Mouse (Mus musculus) CD4-positive naive resting alpha-beta T cell, adult 76 days (primary cell): ENCODE data around the gene Slc5a10. TPM values are rescaled to one million over a fixed set of nuclear protein-coding genes. Genes with fewer than 3 reads are reported as not detected.

Source experiments
- total RNA-seq: library from RNA; stranded (reverse); gene quantifications from one replicate; pipeline ENCODE4 v1.2.4, GENCODE M21; 2023

Slc5a10 gene
- total RNA-seq, result not detected

DNA sequence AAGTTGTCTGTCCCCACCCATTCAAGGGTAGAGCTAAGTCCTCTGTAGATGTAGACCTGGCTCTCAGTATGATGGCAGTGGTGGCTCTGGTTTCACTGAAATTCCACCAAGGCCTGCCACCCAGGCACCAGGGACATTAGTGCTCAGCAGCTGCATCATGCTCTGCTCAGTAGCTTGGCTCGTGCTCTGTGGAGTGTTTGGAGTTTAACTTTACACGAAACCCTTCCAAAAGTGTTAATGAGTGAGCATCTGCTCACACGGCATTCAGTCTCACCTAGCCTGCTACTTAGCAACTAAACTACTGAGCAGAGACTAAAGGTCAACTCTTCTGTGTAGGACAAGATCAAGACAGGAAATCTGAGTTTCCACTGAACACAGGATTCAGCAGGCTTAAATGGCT, at the start of gene Slc5a10:
Gene Slc5a10, minus strand, starts transcription at position 191 of the 400 bp plus-strand sequence.

DNA sequence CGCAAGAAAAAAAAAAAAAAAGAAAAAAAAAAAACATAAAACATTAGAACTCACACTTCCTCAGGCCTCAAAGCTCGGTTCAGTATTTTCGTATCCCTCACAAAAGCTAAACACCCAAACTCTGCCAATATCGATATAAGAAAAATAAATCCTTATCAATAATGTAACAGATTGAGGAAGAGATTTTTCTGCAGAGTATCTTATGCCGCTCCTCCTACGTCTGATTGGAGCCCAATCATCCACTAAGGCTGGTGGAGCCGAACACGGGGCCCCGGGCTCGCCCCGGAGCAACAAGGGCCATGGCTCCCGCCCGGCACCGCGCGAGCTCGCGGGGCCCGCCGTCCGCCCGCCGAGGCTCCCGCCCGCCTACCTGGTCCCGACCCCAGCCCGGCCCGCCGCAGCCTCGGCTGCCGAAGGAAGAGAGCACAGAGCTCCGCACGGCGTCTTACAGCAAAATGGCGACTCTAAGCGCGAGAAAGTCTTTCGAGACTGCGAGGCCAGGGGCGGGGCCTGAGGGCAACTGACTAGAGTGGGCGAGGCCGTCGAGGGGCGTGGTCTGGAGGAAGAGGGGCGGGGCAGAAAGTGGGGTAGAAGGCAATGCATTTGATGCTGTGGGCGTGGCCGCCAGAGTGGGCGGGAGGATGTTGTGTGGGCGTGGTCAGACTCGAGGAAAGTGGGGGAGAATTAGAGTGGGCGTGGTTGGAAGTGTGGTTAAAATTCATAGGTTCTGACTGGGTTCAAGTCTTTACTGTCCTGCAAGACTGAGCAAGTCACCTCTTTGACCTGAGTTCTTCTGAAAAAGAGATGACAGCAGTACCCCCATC, 41.2 kb upstream of the Slc5a10 start, which contains the start of gene Prpsap2:
Gene Prpsap2, minus strand, starts transcription at position 505 of the 824 bp plus-strand sequence.

DNA sequence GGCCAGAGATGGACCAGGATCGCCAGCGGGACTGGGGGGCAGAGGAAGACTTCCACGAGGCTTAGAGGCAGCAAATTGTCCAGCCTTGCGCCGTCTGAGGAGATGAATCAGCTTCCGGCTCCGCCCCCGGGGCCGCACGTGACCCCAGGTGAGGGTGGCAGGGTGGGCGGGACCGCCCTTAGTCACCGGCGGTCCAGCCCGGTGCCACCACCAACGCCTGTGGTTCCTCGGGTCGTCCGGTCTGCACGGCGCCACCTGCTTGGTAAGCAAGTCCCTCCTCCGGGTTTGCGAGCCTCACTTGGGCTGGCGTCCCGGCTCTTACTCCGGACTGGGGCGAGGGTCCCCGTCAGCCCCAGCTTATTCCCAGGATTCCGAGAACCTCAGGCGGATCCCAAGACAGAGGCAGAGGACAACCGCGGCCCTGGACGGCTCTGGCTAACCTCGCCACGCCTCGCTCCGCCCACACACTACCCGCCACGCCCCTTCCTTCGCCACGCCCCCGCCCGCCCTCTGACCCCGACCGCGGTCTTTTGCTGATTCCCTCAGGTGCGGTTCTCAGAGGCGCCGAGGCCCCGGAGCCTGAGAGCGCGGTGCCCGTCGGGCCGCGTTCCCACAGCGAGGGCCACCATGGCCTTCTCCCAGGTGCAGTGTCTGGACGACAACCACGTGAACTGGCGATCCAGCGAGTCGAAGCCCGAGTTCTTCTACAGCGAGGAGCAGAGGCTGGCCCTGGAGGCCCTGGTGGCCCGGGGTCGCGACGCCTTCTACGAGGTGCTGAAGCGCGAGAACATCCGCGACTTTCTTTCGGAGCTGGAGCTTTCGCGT, 36.5 kb downstream of the Slc5a10 start, which contains the start of gene Fam83g:
Gene Fam83g, plus strand, starts transcription at position 185 of the 825 bp plus-strand sequence.

DNA sequence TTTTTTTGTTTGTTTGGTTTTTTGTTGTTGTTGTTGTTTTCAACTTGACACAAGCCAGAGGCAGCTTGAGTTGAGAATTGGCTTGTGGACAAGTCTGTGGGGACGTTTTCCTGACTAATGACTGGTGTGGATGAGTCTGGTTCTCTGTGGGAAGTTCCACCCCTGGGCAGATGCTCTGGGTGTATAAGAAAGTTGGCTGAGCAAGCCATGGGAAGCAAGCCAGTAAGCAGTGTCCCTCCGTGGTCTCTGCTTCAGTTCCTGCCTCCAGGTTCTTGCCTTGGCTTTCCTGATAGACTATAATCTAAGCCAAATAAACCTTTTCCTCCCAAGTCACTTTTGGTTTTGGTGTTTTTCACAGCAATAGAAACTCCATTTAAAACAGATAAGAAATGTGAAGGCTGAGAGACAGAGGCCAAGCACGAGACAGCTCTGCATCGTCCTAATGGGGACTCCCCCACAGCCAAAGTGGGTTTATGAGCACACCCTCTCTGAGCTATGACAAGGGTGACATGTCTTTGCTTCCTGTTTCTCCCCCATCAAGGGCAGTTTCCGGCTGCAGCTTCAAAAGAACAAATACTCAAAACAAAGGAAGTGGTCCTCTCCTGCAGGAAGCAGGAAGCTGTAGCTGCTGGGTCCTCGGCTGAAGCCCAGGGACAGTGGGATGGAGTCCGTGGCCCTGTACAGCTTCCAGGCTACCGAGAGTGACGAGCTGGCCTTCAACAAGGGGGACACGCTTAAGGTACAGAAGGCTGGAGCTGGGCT, 67.8 kb downstream of the Slc5a10 start, which contains the start of gene Grap:
Gene Grap, plus strand, starts transcription at position 580 of the 762 bp plus-strand sequence.

Other genes with a start within 250 kb of the Slc5a10 start
- not detected for gene Mfap4, start 235.4 kb downstream of the Slc5a10 start, total RNA-seq
- gene Mapk7, start 226.4 kb downstream of the Slc5a10 start, total RNA-seq, result 14.8 TPM
- not detected for gene B9d1, start 215.7 kb downstream of the Slc5a10 start, total RNA-seq
- 0.41 TPM for gene Epn2, start 141.1 kb downstream of the Slc5a10 start, total RNA-seq
- 175 TPM for gene Grap, start 67.6 kb downstream of the Slc5a10 start, total RNA-seq
- 1.8 TPM for gene Fam83g, start 36.7 kb downstream of the Slc5a10 start, total RNA-seq
- 34.9 TPM for gene Prpsap2, start 41.3 kb upstream of the Slc5a10 start, total RNA-seq
- gene Ulk2, start 134.2 kb upstream of the Slc5a10 start, total RNA-seq, result 26.8 TPM
- gene Akap10, start 209.4 kb upstream of the Slc5a10 start, total RNA-seq, result 58.5 TPM
- 3.8 TPM for gene Specc1, start 235.9 kb upstream of the Slc5a10 start, total RNA-seq